Mouse (Mus musculus) heart, embryonic 14.5 days (tissue): ENCODE results near the gene Rnf207. TPM values are rescaled to one million over a fixed set of nuclear protein-coding genes. Genes with fewer than 3 reads are reported as not detected.
A peak's percentile ranks its signal among the peaks of the same experiment; 100 is the strongest.

Source experiments
- ATAC-seq: fragments of 200-750 bp; cut with Nextera tagmentation; 2 replicates; pipeline ENCODE4 v1.8.0; 2017; ENCODE audit warnings: low read depth, moderate TSS enrichment; ENCODE audit not compliant: insufficient number of reproducible peaks, insufficient read depth, low FRiP score
- H3K27ac ChIP-seq, 2 experiments: fragments of 200-500 bp in 1 of 2; fragments of 300-500 bp in 1 of 2; sonication (generic) in 1 of 2; replicated peaks in 1 of 2; 2 replicates each; pipeline ENCODE4 v1.5.1; 2012 to 2014; ENCODE audit warnings: low read depth in 2 of 2, low read length in 2 of 2, control low read depth in 1 of 2, mild to moderate bottlenecking in 1 of 2, mixed read lengths in 1 of 2; ENCODE audit not compliant: control insufficient read depth in 1 of 2, insufficient read depth in 1 of 2
- H3K27me3 ChIP-seq: fragments of 300-500 bp; sonication (generic); 2 replicates; pipeline ENCODE4 v1.6.1; 2014; ENCODE audit warnings: mild to moderate bottlenecking, low read length, control low read depth; ENCODE audit not compliant: control insufficient read depth, insufficient read depth
- H3K36me3 ChIP-seq: fragments of 300-500 bp; sonication (generic); 2 replicates; pipeline ENCODE4 v1.6.1; 2014; ENCODE audit warnings: mild to moderate bottlenecking, control low read depth, low read length, mixed read lengths; ENCODE audit not compliant: control insufficient read depth, insufficient read depth
- H3K4me1 ChIP-seq, 2 experiments: fragments of 200-500 bp in 1 of 2; fragments of 300-500 bp in 1 of 2; sonication (generic) in 1 of 2; 2 replicates each; pipeline ENCODE4 v1.6.1; 2012 to 2014; ENCODE audit warnings: low read length in 2 of 2, control low read depth in 1 of 2, mixed read lengths in 1 of 2; ENCODE audit not compliant: control insufficient read depth in 2 of 2, insufficient read depth in 2 of 2
- H3K4me2 ChIP-seq: fragments of 300-500 bp; sonication (generic); 2 replicates; pipeline ENCODE4 v1.6.1; 2014; ENCODE audit warnings: mild to moderate bottlenecking, low read length
- H3K4me3 ChIP-seq, 2 experiments: fragments of 200-500 bp in 1 of 2; fragments of 300-500 bp in 1 of 2; sonication (generic) in 1 of 2; 2 replicates each; pipeline ENCODE4 v1.5.1; 2012 to 2014; ENCODE audit warnings: low read length in 2 of 2, mild to moderate bottlenecking in 2 of 2, control low read depth in 1 of 2, low read depth in 1 of 2, moderate library complexity in 1 of 2; ENCODE audit not compliant: control insufficient read depth in 1 of 2, insufficient read depth in 1 of 2
- H3K9ac ChIP-seq: fragments of 300-500 bp; sonication (generic); 2 replicates; pipeline ENCODE4 v1.6.1; 2014; ENCODE audit warnings: mild to moderate bottlenecking, low read length
- H3K9me3 ChIP-seq: fragments of 300-500 bp; sonication (generic); 2 replicates; pipeline ENCODE4 v1.6.1; 2016; ENCODE audit warnings: low read length, control low read depth; ENCODE audit not compliant: control insufficient read depth
- WGBS: fragments of 180-500 bp; shearing (Covaris S2); extraction: QIAGEN DNeasy Blood & Tissue Kit; methylation state at CpG from one replicate; pipeline ENCODE4 v1.1.7; 2014; 5-methylcytosine and 5-hydroxymethylcytosine counted together
- polyA plus RNA-seq: library from polyadenylated mRNA; unstranded; fragments of >200 nt; fragmentation: Nextera tagmentation; extraction: Ambion mirVana; gene quantifications from 2 replicates; pipeline ENCODE4 v1.2.1, GENCODE M21; 2014

Gene Rnf207
- polyA plus RNA-seq, 1 experiment from 2014 or later = 74.9 TPM

DNA sequence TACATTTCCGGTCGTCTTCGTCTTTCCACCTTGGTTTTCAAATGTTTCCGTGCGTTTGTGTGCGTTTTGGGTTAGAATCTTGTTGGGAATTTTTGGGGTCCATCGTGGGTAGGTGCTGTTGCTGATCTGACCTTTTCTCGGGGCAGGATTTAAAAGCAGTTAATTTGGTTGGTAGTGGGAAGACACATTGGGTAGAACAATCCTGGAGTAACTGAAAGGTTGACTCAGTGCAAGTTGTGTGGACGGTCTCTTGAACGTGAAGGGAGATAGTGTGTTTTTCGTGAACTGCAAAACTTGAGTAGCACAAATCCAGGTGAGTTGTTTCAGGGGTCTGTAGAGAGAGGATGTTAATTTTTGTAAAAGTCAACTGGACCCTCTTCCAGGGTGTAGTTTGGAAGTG lies 7.8 kb upstream of the Rnf207 start:
- H3K27ac ChIP-seq = no peak overlapping the region
- peaks cover 37% of the 10 kb centered on the region for H3K36me3 ChIP-seq
- H3K4me2 ChIP-seq = peak overlapping the region; percentile 81
- H3K4me3 ChIP-seq = peak overlapping the region; percentile 78 to 95
- 2% methylated on average over 11 of the region's 11 CpGs for WGBS
- no peaks in the 10 kb centered on the region for H3K9me3 ChIP-seq
- H3K9ac ChIP-seq = peak overlapping the region; percentile 89
- peaks cover 5 to 12% of the 10 kb centered on the region in 2 experiments for H3K4me1 ChIP-seq
- no peak for ATAC-seq
- H3K27me3 ChIP-seq = no peaks in the 10 kb centered on the region

DNA sequence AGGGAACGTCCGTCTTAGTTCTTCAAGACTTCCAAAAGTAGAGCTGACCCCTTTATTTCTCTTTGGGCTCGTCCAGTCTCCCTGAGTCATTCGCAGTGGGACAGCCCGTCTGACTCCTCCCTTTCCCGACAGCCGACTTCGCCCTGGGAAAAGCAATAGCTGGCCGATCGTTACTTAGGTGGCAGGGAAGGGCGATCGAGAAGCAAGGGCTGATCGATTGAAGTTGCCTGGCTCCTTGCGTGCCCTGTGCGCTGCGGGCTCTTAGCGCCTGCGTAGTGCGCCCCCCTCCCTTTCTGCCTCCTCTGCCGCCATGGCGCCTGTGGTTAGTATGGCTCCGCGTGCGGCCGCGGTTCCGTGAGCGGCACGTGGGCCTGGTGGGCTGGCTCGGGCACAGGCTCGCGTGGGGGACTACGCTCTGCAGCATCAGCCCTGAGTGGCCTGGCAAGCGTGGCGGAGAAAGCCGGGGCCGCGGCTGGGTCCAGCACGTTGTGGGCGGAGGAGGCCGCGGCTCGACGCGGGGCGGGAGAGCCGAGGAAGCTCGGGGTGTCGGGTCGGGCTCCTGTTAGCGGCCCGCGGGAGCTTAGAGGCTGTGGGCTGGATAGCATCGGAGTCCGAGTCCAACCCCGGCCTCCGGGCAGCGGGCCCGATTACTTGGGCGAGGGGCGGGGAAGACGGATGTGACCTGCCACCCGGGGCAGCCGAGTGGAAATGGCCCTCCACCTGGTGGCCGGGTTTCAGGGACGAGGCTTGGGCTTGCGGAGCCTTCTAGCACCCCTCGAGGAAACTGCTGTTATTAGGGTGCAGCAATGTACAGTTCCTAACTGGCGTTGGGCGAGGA lies 7.0 kb upstream of the Rnf207 start, which contains the start of gene Rpl22:
TSS of gene Rpl22 (plus strand) at position 169 of the 838 bp plus-strand sequence.
- peaks cover 5 to 12% of the 10 kb centered on the region in 2 experiments for H3K4me1 ChIP-seq
- peak within 1 kb of the TSS; percentile 53 to 63 for H3K27ac ChIP-seq
- H3K36me3 ChIP-seq = peaks cover 30% of the 10 kb centered on the region
- peak within 1 kb of the TSS; percentile 78 to 95 for H3K4me3 ChIP-seq
- no peaks in the 10 kb centered on the region for H3K27me3 ChIP-seq
- WGBS = under 1% methylated on average over 70 of the region's 70 CpGs
- peak; percentile 91 for ATAC-seq
- H3K9me3 ChIP-seq = no peaks in the 10 kb centered on the region
- H3K4me2 ChIP-seq = peak within 1 kb of the TSS; percentile 81
- peak within 1 kb of the TSS; percentile 89 for H3K9ac ChIP-seq

DNA sequence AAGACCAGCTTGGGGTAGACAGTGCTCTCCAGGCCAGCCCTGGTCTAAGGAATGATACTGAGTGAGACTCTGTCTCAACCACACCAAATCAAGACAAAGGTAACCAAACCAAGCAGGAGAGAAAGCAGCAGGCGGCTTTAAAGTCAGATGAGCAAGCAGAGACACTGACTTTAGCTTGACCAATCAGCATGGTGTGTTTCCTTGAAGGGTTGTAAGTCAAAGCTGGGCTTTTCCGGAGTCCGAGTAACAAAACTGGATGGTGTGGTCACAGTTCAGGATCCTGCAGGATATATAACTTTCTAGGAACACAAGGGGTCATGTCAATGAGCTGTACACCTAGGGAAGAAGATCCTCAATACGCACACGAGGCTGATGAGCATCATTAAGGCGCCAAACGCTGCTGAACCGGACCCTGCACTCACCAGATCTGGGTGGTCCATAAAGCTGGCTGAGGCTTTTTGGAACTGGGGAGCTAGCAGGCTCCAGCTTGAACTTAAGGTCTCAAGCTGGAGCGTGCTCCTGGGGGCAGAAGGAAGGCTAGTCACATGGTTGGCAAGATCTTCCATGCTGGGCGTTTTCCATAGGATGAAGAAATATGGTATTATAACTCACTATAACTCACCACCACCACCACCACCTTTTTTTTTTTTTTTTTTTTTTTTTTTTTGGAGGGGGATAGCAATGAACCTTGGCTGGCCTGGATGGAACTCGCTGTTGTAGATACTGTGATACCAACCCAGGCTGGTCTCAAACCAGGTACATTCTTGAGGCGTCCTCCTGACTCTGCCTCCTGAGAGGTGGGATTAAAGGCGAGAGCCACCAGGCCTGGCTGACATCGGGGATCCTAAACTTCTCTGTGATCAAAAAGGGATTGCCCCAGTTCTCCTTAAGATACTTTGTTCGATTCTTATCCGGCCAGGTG lies 6.1 kb upstream of the Rnf207 start:
- Histone ChIP-seq H3K4me2 (peak overlapping the region; percentile 53), H3K4me3 (peak overlapping the region; percentile 78 to 95), H3K36me3 (peaks cover 21% of the 10 kb centered on the region), H3K9me3 (no peaks in the 10 kb centered on the region), H3K27ac (peak overlapping the region in 1 of 2 experiments; percentile 53; a peak in 2 of 4 replicates), H3K9ac (peak overlapping the region; percentile 25; the same call in 1 of the 2 replicates), H3K4me1 (peaks cover 5 to 12% of the 10 kb centered on the region in 2 experiments), H3K27me3 (no peaks in the 10 kb centered on the region)
- ATAC-seq = no peak
- WGBS = 47% methylated on average over 16 of the region's 16 CpGs

DNA sequence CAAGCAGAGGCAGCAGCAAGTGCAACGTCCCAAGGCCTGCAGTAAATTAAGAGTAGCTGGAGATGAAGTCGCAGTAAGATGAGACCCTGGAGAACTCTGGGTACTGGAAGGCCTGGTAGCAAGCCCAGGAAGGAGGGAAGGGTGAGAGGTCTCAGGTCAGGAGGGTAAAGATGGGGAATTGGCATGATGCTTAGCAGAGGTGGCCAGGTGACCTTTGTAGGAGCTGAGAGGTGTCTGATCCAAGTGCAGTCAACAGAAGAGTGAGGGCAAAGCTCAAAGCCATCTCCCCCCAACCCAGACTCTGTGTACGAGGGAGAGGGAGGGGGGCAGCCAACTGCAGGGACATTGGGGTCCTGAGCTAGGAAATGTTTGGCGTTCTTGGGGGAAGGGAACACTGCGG lies 2.7 kb upstream of the Rnf207 start:
- H3K36me3 ChIP-seq = no peaks in the 10 kb centered on the region
- WGBS = 52% methylated on average over 5 of the region's 5 CpGs
- H3K4me3 ChIP-seq = no peak overlapping the region
- H3K27ac ChIP-seq = no peak overlapping the region
- H3K27me3 ChIP-seq = peaks cover 8% of the 10 kb centered on the region; the same call in 1 of the 2 replicates
- H3K9ac ChIP-seq = no peak overlapping the region
- H3K9me3 ChIP-seq = no peaks in the 10 kb centered on the region
- no peak overlapping the region for H3K4me2 ChIP-seq
- no peak for ATAC-seq
- H3K4me1 ChIP-seq = peaks cover 8 to 23% of the 10 kb centered on the region in 2 experiments; a peak in 3 of 4 replicates

DNA sequence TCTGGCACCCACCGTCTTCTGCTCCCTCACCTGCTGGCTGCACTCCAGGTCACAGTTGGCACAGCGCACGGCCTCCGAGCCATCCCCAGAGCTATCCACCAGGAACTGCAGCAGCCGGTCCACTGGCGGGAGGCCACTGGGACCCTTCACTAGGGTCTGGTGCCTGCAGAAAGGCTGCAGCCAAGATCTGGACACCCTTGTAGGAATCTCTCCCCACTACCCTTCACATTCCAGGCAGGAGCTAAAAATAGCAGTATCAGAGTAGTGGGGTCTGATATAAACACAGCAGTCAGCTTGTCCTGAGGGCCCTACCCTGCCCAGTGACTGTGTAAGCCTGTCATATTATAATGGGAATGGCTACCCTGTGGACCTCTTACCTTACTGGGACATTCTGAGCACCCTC lies 1.2 kb downstream of the Rnf207 start:
- H3K9me3 ChIP-seq = no peaks in the 10 kb centered on the region
- H3K27me3 ChIP-seq = peaks cover 40% of the 10 kb centered on the region
- peaks cover 21 to 50% of the 10 kb centered on the region in 2 experiments for H3K4me1 ChIP-seq
- peaks cover 6% of the 10 kb centered on the region; the same call in 1 of the 2 replicates for H3K36me3 ChIP-seq
- WGBS = 25% methylated on average over 6 of the region's 6 CpGs
- H3K4me2 ChIP-seq = peak overlapping the region; percentile 88
- ATAC-seq = peak; percentile 69
- H3K9ac ChIP-seq = peak overlapping the region; percentile 85
- H3K4me3 ChIP-seq = peak overlapping the region; percentile 49 to 58
- peak overlapping the region; percentile 98 to 99 for H3K27ac ChIP-seq

DNA sequence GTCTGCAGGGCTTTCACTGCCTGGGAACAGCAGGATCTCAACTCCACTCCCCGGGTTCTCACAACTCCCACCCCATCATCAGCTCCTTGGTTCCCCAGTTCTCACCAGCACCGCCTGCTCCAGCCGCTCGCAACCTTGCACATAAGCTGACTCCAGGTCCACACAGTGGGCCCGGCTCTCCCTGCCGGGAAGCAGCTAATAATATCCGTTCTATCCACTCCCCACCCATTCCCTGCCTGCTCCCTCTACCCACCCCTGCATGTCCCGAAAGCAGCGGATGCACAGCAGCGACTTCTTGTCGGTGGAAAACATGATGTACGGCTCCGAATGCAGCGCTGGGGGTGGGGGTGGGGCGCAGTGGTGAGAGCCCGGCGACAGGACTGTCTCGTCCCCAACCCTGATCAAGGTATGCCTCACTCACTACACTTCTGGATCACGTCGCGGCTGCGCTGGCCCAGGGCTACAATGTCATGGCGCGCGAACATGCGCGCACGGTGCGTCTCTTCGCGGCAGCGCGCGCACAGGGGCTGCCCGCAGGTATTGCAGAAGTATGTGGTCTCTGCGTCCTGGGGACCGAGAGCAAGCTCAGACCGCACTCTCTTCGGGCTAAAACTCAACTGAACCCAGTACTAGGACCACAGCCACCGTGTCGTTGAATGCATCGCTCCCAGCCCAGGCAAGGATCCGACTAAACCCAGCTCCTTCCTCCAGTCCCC lies 3.1 kb downstream of the Rnf207 start:
- peaks cover 56% of the 10 kb centered on the region for H3K27me3 ChIP-seq
- H3K9ac ChIP-seq = peak overlapping the region; percentile 85
- H3K9me3 ChIP-seq = no peaks in the 10 kb centered on the region
- peak overlapping the region; percentile 88 for H3K4me2 ChIP-seq
- H3K4me3 ChIP-seq = peak overlapping the region; percentile 40 to 49
- peaks cover 21 to 54% of the 10 kb centered on the region in 2 experiments for H3K4me1 ChIP-seq
- ATAC-seq = no peak
- 2% methylated on average over 43 of the region's 43 CpGs for WGBS
- peak overlapping the region in 1 of 2 experiments; percentile 1; a peak in 1 of 4 replicates for H3K27ac ChIP-seq
- peaks cover 25% of the 10 kb centered on the region for H3K36me3 ChIP-seq

DNA sequence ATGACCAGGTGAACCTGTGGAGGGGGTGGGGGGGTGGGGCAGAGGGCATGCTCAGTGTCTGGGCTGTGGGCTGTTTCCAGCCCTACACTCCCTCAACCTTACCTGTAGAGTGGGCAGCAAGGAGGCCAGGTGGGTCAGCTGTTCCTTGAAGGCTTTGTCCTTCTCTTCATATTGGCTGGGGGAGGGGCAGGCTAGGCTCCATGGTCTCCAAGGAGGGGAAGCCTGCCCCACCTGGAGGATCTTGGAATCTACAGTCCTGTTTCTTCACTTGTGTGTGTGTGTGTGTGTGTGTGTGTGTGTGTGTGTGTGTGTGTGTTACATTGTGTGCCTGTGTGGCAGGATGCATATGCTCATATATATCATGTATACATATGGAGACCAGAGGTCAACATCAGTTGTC lies 4.9 kb downstream of the Rnf207 start:
- Histone ChIP-seq H3K27ac (no peak overlapping the region), H3K4me3 (no peak overlapping the region), H3K9ac (no peak overlapping the region), H3K27me3 (peaks cover 56% of the 10 kb centered on the region), H3K36me3 (peaks cover 41% of the 10 kb centered on the region), H3K4me1 (peaks cover 19 to 52% of the 10 kb centered on the region in 2 experiments), H3K9me3 (no peaks in the 10 kb centered on the region), H3K4me2 (no peak overlapping the region)
- ATAC-seq = no peak
